Mouse (Mus musculus) embryo, embryonic 10.5 days (tissue): ENCODE results near the gene Cmah.

Experiments used
- DNase-seq: peaks from one replicate; pipeline ENCODE4 v3.0.0-alpha.2; 2015; ENCODE audit warnings: low spot score

The Cmah gene

DNA sequence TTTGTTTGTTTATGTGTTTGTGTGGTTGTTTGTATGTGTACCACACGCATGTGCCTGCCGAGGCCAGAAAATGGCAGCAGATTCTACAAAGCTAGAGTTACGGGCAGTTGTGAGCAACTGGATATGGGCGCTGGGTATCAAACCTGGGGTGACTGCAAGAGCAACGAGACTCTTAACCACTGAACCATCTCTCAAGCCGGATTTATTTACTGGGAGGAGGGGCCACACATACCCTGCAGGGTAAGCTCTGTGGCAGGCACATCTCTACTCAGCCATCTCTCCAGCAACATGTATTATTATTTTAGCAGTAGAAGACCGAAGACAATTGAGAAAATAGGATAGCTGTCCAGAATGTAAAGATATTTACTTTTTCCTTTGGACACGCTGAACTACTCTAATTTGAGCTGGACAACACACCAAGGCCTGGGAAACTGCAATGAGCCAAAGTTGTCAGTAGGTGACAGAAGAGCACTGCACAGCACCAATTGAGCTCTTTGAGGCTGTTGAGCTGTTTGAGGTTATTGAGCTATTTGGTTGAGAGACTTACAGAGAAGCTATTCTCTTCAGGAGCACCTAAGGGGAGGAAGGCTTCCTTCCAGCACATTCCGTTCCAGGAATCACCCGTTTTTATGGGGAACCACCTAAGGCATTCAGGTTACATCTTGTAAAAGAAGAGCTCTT, 154.6 kb downstream of the Cmah start:
- DNase-seq = peak; percentile 79

DNA sequence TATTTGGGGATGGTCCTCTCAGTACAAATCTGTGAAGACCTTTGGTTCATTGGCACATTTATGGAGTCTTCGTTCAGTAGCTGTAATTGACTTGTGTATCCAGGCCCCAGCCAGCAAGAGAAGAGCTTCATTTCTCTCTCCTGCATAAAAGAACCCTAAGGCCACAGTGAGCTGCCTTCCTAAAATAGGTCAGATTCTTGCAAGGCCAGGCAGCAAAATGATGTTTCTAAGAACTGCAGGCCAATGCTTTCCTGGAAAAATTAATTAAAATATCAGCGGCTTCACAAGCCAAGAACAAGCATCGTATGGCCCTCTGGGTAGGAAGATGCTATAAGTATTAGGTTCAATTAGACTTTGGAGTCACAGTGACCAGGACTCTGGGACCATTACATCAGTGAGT, 156.5 kb downstream of the Cmah start:
- DNase-seq = no peak

DNA sequence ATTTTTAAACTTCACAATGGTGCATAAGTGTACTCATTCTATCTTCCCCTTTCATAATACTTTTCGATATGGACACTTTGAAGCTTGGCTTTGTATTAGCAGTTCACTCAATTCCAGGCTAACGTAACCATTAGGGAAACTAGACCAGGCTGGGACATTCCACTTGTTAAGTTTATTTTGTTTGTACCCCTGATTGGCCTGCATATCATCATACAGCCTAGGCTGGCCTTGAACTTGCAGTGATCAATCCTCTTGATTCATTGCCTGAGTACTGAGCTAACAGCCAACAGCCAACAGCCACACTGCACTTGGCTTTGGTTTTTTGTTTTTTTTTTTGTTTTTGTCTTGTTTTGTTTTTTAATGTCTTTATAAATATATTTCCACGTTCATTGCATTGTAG, 157.6 kb downstream of the Cmah start:
- no peak for DNase-seq

DNA sequence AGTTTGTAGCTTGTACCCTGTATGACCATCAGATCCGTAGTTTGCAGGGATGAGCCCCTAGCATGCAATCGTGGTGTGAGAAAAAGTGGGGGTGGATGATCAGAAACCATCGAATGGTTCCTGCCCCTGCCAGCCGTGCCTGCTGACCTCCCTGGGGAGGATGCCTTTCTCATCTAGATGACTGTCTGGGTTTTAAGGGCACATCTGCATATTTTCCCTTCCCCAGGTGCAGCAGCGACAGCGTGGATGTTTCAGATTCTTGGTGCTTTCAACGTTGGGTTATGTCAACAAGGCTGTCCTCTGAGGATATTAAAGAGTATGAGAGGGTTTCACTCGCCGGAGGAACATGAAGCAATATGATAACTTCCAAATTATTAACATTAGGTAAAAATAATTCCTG, 158.8 kb downstream of the Cmah start:
- DNase-seq = no peak

DNA sequence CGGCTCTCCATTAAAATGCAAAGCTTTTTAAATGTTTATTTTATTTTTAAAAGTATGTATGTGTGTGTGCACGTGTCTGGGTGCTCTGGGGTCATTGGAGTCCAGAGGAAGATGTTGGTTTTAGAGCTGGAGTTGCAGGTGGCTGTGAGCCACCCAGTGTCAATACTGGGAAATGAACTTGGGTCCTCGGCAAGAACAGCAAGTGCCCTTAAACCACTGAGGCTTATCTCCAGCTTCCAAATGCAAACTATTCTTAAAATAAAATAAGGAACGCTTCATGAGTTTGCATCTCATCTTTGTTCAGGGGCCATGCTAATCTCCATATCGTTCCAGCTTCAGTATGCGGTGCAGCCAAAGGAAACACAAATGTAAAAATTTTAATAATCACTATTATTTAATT, 159.2 kb downstream of the Cmah start:
- no peak for DNase-seq

DNA sequence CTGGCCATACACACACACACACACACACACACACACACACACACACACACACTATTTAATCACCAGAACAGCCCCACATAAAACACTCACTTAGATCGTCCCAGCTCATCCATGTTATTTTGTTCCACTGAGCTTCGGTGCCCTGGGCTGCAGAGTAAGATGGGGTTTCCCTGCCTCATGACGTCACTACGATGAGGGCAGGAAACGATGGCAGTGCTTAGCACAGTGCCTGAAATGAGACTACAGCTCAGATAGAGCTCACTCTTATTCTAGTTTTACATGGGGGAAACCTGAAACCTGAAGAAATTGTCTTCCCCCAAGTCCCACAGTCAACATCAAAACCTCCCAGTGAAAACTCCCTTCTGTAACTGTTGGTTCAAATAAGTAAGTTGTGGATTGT, 159.9 kb downstream of the Cmah start:
- no peak for DNase-seq

DNA sequence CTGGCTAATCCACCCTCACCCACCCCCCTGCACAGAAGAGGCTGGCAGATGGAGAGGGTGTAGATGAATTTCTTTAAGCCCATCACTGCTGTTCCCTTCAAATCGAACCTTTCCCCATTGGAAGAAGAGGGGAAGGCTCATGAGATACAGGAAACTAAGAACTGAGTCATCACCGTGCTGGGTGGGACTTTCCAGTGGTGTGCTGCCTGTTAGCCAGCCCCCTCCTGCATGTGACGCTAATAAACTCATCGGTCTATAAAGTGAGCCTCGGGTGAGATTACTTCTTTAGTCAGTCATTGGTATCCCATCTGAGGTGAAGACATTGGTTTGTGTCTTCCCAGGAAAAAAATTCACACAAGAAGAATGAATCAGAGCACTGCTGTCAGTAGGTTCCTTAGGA, 160.3 kb downstream of the Cmah start:
- no peak for DNase-seq

DNA sequence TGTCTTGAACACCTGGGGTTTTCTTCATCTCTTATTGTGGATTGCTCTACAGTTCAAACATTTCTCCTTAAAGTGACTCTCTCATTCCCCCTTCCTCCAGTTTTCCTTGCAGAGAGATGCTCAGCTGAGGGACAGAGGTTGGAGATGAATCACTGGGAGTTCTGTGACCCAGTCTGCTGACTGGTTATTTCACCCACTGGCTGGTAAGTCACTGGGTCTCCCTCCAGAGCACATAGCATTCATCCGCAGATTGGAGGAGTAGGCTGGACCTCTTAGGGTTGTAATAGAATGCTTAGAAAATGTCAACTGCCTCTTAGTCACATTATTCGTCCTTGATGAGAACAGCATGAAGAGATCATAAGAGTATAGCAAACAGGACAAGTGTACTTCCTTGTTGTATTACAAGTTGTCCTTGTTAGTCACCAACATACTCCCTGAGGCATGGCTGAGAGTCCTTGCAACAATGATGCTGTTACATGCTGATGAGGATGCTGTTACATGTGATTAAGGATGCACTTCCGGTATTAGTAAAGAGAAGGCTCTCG, 161.4 kb downstream of the Cmah start:
- DNase-seq = no peak

DNA sequence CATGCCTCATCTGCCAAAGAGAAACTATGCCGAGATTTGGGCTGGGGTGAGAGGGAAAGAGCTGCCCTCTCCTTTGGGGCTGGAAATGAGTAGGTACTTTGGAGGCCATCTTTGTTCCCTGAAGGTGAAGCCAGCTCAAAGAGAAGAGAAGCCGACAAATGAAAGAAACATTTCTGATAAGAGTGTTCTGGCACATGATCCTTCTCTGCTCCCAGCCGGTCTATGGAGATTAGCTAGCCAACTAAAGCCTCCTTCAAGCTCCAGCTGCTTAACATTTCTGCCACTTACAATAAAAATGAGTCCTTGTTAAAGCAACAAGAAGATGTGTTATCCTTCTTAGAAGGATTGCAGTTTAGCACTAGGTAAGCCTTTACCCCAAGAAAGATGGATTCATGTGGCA, 162.3 kb downstream of the Cmah start:
- no peak for DNase-seq

DNA sequence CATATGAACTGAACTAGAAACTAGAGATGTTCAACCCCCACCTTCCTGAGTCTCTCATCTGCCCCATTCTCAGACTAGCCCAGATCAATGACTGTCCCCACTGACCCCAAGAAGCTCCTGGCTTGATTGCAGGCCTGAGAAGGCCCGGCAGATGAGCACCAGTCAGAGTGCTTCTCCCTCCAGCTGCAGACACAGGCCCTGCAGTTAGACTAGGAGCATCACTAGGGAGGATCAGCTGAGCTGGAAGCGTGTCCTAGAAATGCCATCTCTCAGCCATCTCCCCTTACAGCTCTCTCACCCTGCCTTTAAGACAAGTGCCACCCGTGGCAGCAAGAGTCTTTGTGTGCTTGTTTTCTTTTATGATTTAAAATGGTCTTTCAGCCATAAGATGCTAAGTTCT, 162.8 kb downstream of the Cmah start:
- DNase-seq = no peak

DNA sequence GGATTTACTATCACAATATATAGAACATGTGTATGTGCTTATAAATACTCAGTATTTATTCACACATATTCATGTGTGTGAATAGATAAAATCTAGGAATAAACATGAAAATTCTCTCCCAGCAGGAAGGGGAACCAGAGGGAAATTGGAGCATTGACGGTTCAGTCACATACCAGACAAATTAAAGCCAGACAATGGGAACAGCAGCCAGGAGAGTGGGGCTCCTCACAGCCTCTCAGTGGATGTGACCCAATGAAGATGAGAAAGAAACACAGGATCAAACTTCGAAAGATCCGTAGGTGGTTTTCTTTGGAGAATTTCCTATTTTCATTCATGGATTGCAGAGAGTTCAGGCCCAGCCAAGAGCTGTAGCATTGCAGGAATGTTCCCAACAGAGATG, 163.9 kb downstream of the Cmah start:
- DNase-seq = no peak

DNA sequence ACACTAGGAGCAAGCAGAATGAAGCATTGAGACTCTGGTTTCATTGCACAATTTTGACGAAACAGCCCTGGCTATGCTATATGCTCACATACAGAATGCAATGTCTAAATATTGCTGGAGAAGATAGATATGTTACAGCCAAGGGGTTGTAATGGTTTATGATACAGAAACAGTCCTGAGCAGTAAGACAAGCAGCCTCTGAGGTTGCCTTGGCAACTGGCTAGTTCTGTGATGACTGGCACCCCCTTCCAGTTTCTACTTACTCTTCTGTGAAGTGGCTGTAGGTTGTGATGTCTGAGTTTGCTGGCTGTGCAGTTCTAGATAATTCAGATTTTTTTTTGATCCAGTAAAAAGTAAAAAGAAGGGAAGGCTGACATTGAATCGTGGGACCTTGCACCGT, 166.6 kb downstream of the Cmah start:
- no peak for DNase-seq

DNA sequence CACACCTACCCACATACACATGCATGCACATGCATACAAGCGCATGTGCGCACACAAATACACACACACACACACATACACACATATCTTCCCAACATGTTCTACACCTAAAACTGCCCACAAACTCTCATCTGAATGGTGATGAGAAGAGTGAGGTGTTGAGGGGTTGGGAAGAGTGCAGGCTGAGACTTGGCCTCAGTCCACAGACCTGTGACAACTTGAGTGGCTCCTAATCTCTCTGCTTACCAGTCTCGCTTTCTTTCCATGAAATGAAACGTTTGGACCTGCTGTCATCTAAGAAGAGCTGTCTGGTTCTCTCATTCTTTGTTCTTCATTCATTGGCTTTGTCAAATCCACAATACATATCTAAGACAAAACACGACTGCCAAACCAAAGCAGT, 169.1 kb downstream of the Cmah start:
- DNase-seq = no peak

DNA sequence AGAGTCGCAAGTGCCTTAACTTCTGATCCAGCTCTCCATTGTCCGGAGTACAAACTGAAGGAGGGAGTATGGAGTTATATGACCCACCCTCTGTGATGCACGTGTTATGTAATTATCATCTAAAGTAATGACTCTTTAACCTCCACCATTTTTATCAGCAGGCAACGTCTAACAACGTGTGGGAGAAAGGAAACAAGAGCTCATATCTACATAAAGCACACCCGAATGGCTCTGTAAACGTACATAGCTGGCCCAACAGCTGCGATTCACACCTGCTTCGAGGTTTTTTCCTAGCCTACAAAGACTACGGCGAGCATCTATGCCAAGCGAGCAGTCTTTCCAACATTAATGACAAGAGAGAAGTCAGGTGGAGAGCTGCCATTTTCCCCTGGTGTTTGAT, 169.8 kb downstream of the Cmah start:
- DNase-seq = no peak

DNA sequence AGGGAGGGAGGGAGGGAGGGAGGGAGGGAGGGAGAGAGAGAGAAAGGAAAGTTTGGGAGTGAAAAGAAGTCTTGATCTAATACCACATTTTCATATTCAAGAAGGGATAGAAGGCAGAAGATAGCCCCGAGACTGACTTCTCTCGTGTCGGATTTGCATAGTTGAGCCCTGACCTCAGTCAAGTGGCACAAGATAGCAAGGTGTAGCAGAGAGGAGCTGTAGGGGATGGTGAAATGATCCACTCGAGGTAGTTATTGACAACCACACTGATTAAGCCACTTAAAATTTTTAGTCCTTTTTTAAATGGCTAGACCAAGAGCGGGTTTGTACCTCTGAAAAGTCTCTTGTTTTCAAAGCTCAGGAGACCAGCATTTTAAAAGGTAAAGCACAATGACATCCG, 171.1 kb downstream of the Cmah start:
- no peak for DNase-seq

DNA sequence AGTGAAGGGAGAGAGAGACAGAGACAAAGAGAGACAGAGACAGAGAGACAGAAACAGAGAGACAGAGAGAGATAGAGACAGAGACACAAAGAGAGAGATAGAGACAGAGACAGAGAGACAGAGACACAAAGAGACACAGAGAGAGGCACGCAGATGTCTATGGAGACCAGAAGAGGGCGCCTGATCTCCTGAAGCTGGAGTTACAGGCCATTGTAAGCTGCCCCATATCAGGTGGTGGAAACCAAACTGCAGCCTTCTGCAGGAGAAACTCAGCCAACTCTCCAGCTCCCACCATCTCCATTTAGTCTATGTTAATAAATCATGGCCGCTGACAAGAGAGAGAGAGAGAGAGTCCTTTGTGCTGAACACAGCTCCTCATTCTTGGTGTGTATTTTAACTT, 172.3 kb downstream of the Cmah start:
- peak; percentile 69 for DNase-seq

DNA sequence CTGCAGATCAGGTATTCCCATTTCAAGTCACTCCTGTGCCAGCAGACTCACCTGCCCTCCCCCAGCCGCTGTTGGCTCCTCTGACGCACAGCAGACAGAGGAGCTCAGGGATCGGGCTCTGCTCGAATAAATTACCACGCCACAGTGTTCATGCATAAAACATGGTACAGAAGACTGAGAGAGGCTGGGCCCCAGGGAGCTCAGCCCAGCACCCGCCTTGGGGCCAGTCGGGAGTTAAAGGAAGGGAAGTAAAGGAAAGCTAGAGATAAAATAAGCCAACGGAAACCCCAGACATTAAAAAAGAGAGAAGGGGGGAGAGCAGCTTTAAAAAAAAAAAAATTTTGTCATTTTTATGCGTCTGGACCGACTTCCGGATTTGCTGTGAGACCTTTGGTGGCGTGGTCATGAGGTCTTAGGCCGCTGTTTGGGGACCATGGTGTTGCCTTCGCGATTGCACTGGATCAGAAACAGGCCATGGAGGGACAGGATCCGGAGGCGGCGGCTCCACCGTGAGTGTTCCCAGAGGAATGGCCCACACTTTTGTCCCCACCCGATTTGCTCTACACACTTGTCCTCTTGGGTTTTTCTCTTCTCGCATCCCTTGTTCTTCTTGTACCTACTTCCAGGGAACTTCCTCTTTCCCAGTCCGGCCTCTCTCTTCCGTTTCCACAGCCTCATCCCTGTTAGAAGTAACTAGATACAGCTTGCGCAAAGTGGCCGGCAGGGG, 174.1 kb downstream of the Cmah start:
- no peak for DNase-seq

DNA sequence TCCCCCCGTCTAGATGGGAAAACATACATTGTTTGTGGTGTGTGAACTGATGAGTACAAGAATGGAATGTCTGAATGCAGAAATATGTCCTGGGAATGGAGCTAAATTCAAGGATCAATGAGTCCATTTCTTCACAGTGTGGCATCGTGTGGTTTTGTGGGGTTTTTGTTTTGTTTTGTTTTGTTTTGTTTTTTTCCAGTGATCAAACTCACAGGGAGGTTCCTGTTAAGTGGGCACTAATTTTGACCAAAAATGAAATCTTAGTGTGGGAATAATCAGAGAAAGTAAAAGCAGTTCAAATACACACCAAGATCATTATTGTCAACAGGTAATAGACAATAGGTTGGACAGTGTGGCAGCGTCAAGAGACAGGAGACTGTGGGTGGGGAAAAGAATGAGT, 174.7 kb downstream of the Cmah start:
- DNase-seq = no peak

DNA sequence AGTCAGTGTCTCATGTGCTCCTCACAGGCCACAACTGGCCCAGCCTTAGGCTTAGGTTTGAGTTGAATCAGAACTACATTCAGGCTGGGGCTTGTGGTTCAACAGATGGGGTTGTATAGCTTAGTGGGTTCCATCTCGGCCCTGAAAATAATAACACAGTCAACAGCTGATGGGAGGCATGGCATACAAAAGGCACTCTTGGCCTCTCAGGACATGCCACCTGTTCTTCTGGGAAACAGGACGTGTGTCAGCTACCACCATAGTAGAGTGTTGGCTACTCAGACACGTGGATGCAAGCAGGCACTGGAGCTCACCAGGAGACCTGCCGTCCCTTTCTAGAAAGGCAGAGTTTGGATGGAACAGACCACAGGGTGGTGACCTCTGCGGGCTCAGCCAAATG, 178.6 kb downstream of the Cmah start:
- no peak for DNase-seq

DNA sequence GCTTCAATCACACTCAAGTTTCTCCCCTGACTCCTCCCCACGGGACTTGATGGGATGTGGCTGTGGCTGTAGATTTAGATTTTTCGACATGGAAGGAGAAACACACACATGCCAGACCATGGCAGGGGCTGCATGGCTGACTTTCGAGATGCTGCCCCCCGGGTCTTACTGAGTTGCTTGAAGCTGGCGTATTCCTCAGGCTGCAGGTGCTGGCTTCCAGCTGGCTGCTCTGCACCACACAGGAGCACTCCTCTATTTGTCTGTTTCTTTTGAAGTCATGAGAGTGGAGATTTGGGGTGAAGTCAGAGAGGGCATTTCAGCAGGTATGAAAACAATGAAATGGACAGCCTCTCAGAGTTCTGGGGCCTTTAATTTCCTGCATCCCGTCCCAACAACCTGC, 180.0 kb downstream of the Cmah start:
- no peak for DNase-seq

DNA sequence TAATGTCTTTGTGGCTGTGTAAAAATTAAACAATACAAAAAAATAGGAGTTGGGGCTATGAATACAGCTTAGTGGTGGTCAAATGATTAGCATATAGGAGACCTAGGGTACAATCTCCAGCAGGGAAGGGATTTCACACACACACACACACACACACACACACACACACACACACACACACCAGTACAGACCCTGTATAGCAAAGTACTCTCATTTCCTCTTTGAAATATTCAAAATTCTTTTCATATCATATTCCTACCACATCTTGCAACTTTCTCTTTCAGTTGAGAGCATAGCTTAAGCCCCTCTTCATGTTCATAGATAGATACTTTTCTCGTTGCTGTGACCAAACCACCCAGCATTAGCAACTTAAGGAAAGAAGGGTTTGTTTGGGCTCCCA, 181.7 kb downstream of the Cmah start:
- DNase-seq = no peak

DNA sequence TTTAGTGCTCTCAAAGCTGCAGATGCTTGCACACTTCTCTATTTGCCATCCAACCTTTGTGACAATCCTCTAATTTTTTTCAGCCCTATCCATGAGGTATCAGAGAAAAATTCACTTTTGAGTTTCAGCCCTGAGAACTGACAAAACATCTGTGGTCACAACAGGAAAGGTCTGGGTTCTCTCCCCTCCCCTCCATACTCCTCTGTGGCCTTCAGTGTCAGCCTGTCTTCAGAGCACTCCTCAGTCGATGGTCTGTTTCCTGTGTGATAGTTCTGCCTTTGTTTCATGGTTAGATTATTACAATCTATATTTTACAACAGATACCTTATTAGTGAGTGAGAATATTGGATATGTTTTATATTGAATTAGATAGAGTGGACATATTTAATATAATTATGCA, 184.2 kb downstream of the Cmah start:
- DNase-seq = no peak

DNA sequence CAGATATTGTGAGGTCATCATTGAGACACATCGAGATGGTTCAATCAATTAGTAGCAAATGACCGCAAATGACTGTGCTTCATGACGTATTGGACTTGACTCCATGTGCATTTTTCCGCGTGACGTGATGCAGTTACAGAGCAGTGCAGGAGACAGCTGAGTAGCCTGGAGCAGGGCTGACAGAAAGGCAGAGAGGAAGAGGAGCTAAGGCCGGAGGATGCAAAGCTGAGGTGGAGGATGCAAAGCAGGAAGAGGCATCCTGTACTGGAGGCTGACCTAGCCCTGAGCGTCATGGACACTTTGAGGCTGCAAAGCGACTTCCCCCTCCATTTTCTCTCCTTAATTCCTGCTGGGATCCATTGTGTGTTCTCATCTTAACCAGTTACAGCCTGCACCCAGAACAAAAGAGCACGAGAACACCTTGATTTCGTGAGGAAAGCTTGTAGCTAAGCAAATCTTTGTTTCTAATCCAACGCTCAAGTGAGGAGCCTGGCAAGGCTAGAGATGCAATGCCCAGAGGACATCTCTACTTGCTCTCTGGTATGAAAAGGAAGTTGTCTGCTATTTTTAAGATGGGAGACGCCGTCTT, 184.8 kb downstream of the Cmah start:
- DNase-seq = no peak

DNA sequence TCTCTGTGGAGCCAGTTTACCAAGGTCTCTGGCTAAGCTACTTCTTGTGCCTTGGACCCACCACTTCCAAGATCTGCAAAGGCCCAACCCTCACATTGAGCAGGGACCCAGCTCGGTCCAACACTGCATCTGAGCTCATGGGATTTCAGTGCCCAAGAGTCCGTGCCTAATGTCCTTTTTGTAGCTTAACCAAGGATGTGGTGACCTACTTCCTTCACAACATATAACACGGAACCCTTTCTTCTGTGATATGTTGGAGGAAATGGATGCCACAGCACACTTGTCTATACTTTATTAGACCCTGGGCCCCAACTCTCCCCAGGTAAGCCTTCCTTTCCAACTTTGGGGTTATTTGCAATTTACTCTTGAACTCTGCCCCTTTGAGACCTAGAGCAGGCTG, 186.5 kb downstream of the Cmah start:
- DNase-seq = no peak
